ENCODE assay signal across 28 mouse cellular contexts in genomic region chr4:94711002-94711401, GRCm38 (mm10). TPM values are rescaled to one million over a fixed set of nuclear protein-coding genes. Genes with fewer than 3 reads are reported as not detected.
DNase-seq lines count a peak whose midpoint lies in the region; ATAC-seq lines count a peak whose summit lies in the region.
"Had no signal": no experiment of that assay in that cellular context is flagged by ENCODE, and none has a peak within 500 bp of the region (broad histone marks: within the 10 kb centered on the region; RNA-seq: fewer than 3 reads in every experiment).

No protein-coding gene starts in this region.

- H3K27me3 ChIP-seq in kidney, embryonic 15.5 days, result no peaks in the 10 kb centered on the region
- H3K27me3 ChIP-seq: embryonic facial prominence, embryonic 13.5 days; forebrain, embryonic 12.5 days; forebrain, embryonic 15.5 days; heart, embryonic 12.5 days; heart, embryonic 15.5 days; hindbrain, embryonic 13.5 days; Patski had no signal

- H3K9me3 ChIP-seq in kidney, embryonic 15.5 days (replicated peaks), result no peaks in the 10 kb centered on the region
- H3K9me3 ChIP-seq: embryonic facial prominence, embryonic 10.5 days; embryonic facial prominence, embryonic 13.5 days; forebrain, embryonic 12.5 days; forebrain, embryonic 15.5 days; heart, embryonic 12.5 days; heart, embryonic 15.5 days; hindbrain, embryonic 10.5 days; hindbrain, embryonic 13.5 days had no signal

- H3K4me1 ChIP-seq in kidney, embryonic 15.5 days, result no peaks in the 10 kb centered on the region
- H3K4me1 ChIP-seq in brown adipose tissue, adult 24 weeks (ENCODE audit: control insufficient read depth, insufficient read depth, insufficient read length, low read length), result peaks cover 6% of the 10 kb centered on the region
- H3K4me1 ChIP-seq: embryonic facial prominence, embryonic 10.5 days; forebrain, embryonic 12.5 days; forebrain, embryonic 15.5 days; hindbrain, embryonic 10.5 days; hindbrain, embryonic 13.5 days had no signal

- ATAC-seq in kidney, embryonic 15.5 days (replicated peaks; ENCODE audit: low FRiP score), result no peak
- peak; percentile 86 for ATAC-seq in megakaryocyte-erythroid progenitor cell, adult 5-6 weeks (replicated peaks; ENCODE audit: low FRiP score, low TSS enrichment, poor library complexity, severe bottlenecking)
- no peak for ATAC-seq in megakaryocyte, adult 5-6 weeks (ENCODE audit: poor library complexity, severe bottlenecking)
- ATAC-seq: CD4-positive, CD25-positive, alpha-beta regulatory T cell, adult 4 months; forebrain, embryonic 15.5 days; hindbrain, embryonic 16.5 days; Patski had no signal

- H3K4me2 ChIP-seq in kidney, embryonic 15.5 days, result no peak overlapping the region
- H3K4me2 ChIP-seq: embryonic facial prominence, embryonic 13.5 days; forebrain, embryonic 12.5 days; forebrain, embryonic 15.5 days; heart, embryonic 12.5 days; heart, embryonic 15.5 days; hindbrain, embryonic 13.5 days had no signal

- no peak overlapping the region for H3K9ac ChIP-seq in kidney, embryonic 15.5 days
- H3K9ac ChIP-seq: embryonic facial prominence, embryonic 13.5 days; forebrain, embryonic 12.5 days; forebrain, embryonic 15.5 days; heart, embryonic 12.5 days; heart, embryonic 15.5 days; hindbrain, embryonic 13.5 days had no signal

- WGBS in kidney, embryonic 15.5 days, result 83% methylated on average over 2 of the region's 2 CpGs

- 0 out of 2 replicates have a peak overlapping the region, but pooled peaks have one; percentile 7 for H3K27ac ChIP-seq in kidney, embryonic 15.5 days
- H3K27ac ChIP-seq in brown adipose tissue, adult 24 weeks (replicated peaks; ENCODE audit: low read depth, low read length), result peak overlapping the region; percentile 72
- H3K27ac ChIP-seq: embryonic facial prominence, embryonic 10.5 days; embryonic facial prominence, embryonic 13.5 days; forebrain, embryonic 12.5 days; forebrain, embryonic 15.5 days; heart, embryonic 15.5 days; hindbrain, embryonic 10.5 days; hindbrain, embryonic 13.5 days had no signal

- no peak for DNase-seq in kidney, adult 18-20 months
- DNase-seq in spleen, postnatal 14 days (ENCODE audit: low spot score in 2 of 2), result no peak
- DNase-seq: adrenal gland, postnatal 10 days; cerebellum, adult 11 months; cerebellum, adult 2 months; cerebellum, adult 9-11 months; cerebellum, postnatal 25 days; embryo, embryonic 11 days; gastrocnemius, postnatal 10 days; gastrocnemius, postnatal 36 days; heart, postnatal 10 days; heart, postnatal 36 days had no signal

- no peaks in the 10 kb centered on the region for H3K36me3 ChIP-seq in kidney, embryonic 15.5 days
- H3K36me3 ChIP-seq: embryonic facial prominence, embryonic 10.5 days; embryonic facial prominence, embryonic 13.5 days; forebrain, embryonic 12.5 days; forebrain, embryonic 15.5 days; heart, embryonic 12.5 days; heart, embryonic 15.5 days; hindbrain, embryonic 10.5 days; hindbrain, embryonic 13.5 days had no signal

- no peak overlapping the region for H3K4me3 ChIP-seq in kidney, embryonic 15.5 days (replicated peaks)
- H3K4me3 ChIP-seq in brown adipose tissue, adult 24 weeks (ENCODE audit: insufficient read depth, low read depth, low read length), result no peak overlapping the region
- H3K4me3 ChIP-seq: embryonic facial prominence, embryonic 10.5 days; embryonic facial prominence, embryonic 13.5 days; erythroblast, embryonic 14.5 days; forebrain, embryonic 12.5 days; forebrain, embryonic 15.5 days; heart, embryonic 12.5 days; heart, embryonic 15.5 days; hindbrain, embryonic 10.5 days; hindbrain, embryonic 13.5 days had no signal

RNA-seq across cellular contexts. Expression of gene Tek, which starts 28.1 kb away (rescaled TPM):
- polyA plus RNA-seq in kidney, embryonic 15.5 days (2015; fragmentation: Nextera tagmentation; extraction: Ambion mirVana), result 33.0 and 34.1 TPM in 2 replicates
- 8.7 and 13.7 TPM in 2 replicates for polyA plus RNA-seq in brown adipose tissue, adult 24 weeks (2012; ENCODE audit: insufficient read depth, insufficient read length, missing spikeins)
- 0.46 and 4.6 TPM in 2 replicates for total RNA-seq in megakaryocyte-erythroid progenitor cell, adult 5-6 weeks (2014; fragmentation: Nextera tagmentation)
- total RNA-seq in megakaryocyte-erythroid progenitor cell, adult 5-6 weeks (2017), result 2.0 and 9.5 TPM in 2 replicates
- not detected in 2 replicates for total RNA-seq in megakaryocyte, adult 5-6 weeks (2015)
- total RNA-seq in megakaryocyte, adult 5-6 weeks (2017), result not detected in 2 replicates
- polyA plus RNA-seq: CD4-positive, CD25-positive, alpha-beta regulatory T cell, adult 4 months; erythroblast, embryonic 14.5 days; Patski had no signal
